Mouse (Mus musculus): ENCODE results near the gene Tfap2c.

The Tfap2c gene

DNA sequence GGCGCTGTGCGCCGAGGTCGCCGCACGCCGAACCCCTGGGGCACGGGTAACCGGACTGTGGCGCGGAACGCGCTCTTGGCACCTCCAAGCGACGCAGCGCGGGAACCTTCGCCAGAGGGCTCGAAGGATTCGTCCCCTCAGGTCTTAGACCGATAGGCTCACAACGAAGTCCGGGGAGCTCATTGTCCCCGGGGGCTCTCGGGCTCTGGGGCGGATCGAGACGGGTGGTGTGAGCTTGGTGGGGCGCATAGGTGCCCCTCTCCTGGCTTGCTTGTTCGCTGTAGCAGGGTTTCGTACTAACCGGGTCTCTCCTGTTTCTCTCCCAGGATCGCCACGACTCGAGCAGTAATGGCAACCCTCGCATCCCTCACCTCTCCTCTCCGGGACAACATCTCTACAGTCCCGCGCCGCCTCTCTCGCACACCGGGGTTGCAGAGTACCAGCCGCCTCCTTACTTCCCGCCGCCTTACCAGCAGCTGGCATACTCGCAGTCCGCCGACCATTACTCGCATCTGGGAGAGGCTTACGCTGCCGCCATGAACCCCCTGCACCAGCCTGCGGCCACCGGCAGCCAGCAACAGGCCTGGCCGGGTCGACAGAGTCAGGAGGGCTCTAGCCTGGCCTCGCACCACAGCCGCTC, 1.8 kb downstream of the Tfap2c start:
- no peak for DNase-seq (ENCODE audit: low read depth in 1 of 2, low spot score in 2 of 2)

DNA sequence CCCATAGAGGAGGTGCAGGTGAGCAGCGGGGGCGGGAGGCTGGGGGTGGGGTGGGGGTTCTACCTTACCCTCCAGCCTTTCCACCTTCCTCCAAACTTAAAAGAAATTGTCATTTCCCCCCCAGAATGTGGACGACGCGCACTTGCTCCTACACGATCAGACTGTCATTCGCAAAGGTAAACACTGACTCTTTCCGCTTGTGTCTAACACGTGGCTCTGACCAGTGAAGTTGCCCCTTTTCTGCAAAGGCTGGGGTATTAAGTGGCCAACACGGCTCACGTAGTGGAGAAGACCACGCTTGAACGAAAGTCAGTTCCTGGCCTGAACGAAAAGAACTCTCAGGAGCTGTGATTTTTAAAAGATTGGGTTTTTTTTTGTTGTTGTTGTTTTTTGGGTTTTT, 2.5 kb downstream of the Tfap2c start:
- no peak for DNase-seq (ENCODE audit: low read depth in 1 of 2, low spot score in 2 of 2)

DNA sequence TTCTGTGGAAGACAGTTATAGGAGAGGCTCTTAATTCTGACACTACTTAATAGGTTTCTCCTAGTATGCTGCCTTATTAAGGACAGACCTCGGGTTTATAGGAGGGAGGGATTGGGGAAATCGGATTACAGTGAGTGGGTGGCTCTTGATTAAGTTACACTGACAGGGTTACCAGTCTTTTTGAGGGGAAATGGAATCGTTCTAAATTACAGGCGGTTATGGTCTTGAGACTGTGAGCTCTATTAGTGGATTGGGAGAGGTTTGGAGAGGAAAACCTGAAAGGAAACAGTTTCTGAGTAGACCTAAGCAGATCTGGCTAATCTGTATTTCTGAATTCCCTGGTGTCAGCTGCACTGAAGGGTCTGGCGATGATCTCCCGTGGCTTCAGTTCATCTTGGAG, 3.3 kb downstream of the Tfap2c start:
- no peak for DNase-seq (ENCODE audit: low read depth in 1 of 2, low spot score in 2 of 2)

DNA sequence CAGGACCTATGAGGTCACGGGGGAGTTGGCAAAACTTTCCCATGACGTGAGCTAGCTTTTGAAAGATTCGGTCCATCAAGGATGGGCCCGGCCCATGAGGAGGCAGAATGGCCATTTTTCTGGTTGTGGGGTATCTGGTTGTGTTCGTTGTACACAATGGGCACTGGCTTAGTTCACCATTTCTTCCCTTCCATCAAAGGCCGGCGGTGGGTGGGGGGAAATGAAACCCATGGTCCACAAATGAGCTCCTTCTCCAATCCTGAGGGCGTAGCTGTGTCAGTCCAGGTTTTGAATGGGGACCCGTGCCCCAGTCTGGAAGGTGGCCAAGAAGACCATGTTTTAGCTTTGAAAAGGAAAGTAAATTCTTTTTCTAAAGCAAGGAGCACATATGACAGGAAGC, 4.8 kb downstream of the Tfap2c start:
- DNase-seq (ENCODE audit: low read depth in 1 of 2, low spot score in 2 of 2): no peak

DNA sequence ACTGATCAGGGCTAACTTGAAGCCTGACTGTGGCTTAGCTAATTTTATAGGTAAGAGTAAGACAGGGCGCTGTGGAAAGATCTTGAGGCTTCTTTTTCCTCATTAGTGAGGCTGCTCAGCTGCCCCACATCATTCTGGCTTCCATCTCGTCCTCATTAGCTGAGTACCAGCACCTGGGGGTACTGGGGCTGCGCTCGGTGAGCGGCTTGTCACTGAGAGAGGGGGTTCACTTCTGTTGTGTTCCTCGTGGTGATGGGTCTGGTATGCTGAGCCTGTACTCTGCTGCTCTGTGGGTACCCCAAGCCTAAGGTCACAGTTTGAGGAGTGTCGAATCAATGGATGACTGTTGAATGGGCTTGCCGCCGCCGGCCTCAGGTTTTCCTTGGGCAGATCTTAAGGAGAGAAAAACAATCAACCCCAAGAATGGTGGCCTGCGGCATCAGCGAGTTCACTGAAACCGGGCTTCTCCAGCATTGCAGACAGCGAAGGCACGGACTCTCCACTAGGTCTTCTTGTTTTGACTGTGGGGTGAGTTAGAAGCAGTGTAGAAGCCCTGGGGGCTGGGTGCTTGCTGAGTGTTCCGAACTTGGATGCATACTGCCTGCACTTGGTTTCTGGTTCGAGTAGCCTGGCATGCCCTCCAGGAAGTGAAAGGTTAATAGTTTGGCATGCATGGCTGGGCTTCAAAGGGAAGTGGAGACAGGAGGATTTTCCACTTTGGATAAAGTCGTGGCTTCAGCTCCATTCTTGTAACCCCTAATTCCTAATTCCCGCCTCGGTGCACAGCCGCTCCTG, 9.5 kb downstream of the Tfap2c start:
- no peak for DNase-seq (ENCODE audit: low read depth in 1 of 2, low spot score in 2 of 2)

DNA sequence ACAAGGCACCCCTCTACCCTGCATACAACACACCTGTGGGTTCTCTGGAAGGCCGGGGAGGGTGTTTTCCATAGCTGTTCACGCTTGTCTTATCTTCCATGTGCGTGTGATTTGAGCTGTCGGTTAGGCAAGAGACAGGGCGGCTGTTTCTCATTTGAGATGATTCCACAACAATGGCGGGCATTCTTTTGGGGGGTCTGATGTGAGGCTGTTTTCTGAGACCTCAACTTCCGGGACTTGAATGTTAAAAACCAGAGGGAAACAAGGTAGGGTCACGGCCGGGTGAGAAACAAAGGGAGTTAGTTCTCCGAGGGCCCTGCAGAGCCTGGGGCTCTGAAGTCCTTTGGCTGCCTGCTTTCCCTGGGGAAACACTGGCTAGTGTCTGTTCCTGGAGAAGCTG, 11.6 kb downstream of the Tfap2c start:
- no peak for DNase-seq (ENCODE audit: low read depth in 1 of 2, low spot score in 2 of 2)

DNA sequence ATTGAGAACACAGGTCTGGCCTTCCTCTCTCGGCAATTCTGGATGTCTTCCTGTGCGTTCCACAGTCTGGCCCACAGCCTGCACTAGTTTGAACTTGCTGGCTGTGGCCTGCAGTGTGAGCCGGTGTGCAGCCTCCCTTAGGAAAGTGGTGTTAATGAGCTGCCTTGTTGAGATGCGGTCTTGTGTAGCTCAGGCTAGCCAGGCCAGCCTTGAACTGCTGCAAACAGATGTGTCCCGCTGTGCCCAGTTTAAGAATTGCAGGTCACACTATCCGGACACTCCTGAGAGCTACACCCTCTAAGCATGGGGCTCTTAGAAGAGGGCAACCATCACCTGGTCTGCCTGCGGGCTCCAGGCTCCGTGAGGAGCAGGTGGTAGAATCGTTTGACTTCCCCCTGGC, 18.4 kb downstream of the Tfap2c start:
- no peak for DNase-seq (ENCODE audit: low read depth in 1 of 2, low spot score in 2 of 2)

DNA sequence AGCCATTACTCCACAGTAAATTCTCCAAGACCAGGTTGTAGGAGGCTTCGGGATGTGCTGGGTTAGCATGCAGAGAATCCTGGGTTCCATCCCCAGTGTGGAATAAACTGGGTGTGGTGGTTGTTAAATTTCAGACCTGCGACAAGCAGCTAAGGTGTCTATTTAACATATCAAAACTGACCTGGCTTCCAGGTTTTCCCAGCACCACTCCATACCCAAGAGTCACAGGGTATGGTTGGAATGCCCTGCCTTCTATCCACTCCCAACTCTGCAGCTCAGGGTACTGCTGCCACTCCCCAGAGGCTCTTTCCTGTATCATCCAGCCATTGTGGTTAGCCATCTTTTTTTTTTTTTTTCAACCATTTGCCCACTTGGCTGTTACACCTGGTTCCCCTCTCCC, 19.1 kb downstream of the Tfap2c start:
- DNase-seq (ENCODE audit: low read depth in 1 of 2, low spot score in 2 of 2): no peak

DNA sequence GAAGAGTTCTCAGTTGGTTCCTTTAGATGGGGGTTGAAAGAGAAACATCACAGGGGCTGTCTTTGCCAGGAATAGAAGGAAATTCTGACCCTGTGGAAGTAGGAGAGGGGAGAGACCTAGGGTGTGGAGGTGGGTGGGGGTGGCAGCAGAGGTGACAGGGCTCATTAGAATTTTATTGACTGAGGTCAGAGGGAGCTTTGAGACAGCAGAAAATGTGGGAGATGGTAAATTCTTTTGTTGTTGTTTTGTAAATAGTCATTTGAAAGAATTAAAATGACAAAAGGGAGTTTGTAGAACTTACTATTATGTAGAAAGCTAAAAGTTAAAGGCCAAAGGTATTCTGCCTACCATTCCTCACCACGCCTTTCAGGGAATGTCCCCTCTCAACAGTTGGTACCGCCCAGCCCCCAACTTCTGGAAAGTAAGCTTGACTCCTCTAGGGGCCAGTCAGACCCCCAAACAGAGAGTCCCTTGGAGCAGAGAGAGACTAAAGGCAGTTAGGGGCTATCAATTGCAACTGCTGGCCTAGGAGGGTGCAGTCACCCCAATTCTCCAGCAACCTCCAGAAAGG, 27.9 kb downstream of the Tfap2c start:
- no peak for DNase-seq (ENCODE audit: low read depth in 1 of 2, low spot score in 2 of 2)

DNA sequence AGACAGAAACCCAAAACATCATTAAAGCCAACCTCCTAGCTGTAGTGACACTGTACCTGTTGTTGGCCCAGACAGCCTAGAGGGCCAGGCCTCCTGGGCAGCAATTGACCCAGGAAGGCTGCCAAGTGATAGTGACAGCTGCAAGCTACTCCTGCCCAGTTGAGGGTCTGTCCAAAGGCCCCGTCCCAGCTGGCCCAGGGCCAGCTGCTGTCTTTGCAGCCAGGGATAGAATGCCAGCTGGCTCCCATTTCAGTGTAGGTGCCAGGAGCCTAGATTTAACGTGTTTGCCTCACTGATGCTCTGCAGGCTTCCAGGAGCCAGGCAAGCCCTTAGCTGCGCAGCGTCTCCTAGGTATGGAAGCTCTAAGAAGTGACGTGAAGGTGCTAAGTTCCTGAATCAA, 29.8 kb downstream of the Tfap2c start:
- DNase-seq (ENCODE audit: low read depth in 1 of 2, low spot score in 2 of 2): no peak

DNA sequence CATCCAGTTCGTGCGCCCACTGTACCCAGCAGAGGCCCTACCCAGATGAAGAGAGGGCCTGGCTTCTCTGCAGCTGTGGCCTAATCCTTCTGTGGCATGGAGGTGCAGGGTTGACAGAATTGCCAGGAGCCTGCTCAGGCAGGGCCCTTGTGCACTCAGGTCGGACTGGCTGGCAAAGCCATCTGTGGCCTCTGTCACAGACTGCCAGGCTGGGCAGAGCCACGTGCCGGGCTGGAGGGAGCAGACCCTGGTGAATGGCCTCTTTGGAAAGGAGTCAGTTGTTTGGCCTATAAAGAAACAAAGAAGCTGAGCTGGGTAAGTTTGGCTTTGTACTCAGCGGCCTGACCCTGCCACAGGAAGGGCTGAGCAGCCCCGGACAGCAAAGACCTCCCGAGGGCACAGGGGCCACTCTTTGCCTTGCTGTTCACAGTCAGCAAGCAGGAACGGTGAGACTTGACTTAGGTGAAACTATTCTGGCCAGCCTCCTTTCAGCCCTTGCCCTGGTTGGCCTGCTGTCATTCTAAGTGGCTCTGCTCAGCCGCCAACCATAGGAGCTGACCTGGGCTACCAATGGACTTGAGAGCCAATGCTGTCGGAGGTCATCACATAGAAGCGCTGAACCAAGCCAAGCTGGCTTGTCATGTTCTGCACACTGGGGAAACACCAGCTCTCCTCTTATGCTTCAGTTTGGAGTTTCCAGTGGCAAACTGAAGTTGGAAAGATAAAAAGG, 31.3 kb downstream of the Tfap2c start:
- DNase-seq (ENCODE audit: low read depth in 1 of 2, low spot score in 2 of 2): no peak

DNA sequence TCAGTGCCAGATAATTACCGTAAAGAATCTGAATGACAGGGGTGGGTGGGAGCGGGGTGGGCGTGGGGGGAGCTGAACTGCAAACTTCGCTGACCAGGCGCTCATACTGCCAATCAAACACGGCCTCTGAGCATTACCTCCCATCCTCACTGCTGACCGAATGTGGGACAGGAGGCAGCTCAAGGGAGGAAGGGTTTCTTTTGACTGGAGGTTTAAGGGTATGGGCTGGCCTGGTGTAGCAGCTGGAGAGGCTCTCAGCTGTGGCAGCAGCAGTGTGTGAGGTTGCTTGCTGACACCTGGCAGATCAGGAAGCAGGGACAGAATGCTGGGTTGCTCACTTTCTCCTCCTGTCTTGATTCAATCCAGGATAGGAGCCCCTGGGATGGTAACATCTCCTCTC, 33.9 kb downstream of the Tfap2c start:
- DNase-seq (ENCODE audit: low read depth in 1 of 2, low spot score in 2 of 2): no peak

DNA sequence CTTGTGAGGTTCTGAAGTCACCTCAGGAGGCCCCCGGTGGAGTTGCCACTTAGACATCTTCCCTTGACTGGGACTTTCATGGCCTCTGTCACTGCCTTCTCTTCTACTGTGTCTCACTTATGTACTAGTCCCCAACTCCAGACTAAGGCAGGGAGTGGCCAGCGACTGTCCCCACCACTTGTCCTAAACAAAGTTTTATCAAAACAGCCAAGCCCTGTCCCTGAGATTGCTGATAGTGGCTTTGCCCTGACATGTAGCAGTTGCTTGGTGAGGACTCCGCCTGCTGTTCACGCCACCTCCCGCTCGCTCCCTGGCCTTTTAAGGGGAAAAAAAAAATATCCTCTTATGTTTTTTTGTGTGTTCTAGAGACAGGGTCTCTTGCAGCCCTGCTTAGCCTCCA, 35.9 kb downstream of the Tfap2c start:
- no peak for DNase-seq (ENCODE audit: low read depth in 1 of 2, low spot score in 2 of 2)

DNA sequence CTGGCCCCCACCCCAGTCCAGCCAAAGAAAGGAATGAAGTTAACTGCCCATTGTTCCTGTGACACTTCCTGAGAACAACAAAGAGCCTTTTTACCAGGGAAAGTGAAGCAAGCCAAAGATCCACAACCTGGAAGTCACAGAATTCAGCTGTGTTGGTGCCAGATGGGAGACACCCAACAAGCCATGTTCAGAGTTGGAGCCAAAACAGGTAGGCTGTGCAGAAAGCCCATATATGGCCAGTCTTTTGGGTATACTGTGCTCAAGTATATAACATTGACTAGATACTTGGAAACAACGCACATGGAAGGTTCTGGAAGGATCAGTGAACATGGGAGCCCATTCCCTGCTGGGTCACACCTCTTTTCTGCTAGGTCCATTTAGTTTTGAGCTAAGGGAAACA, 39.7 kb downstream of the Tfap2c start:
- DNase-seq (ENCODE audit: low read depth in 1 of 2, low spot score in 2 of 2): no peak

DNA sequence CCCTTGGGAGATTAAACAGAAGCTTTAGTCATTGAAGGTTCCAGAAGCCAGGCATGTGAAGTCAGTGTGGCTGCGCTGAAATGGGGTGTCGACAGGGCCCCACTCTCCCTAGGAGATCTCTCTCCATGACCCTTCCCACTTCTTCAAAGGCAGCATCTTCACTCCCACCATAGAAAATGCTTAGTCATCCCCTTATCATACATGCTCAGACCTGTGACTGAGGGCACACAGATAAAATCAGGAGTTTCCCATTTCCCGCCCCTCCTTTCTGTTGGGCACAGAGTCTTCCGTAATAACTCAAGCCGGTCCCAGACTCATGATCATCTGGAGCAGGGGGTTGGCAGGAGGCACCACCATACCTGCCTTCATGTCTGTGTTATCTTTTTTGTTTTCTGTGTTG, 41.4 kb downstream of the Tfap2c start:
- no peak for DNase-seq (ENCODE audit: low read depth in 1 of 2, low spot score in 2 of 2)

DNA sequence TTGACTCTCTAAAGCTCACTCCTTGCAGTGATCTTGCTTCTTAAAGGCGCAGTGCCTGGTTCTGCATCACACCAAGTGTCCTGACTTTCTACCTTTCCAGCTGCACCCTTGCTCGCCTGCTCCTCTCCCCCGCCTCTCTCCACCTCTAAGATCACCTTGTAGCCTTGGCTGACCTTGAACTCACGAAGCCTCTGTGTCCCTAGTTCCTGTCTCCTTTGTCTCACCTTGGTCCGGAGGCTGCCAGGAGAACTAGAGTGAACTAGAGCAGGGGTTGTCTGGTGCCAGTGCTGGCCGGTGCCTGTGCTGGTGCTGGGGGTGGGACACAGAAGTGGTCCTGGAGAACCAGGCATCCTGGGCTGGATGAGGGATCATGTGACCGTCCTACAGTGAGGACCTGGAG, 44.9 kb downstream of the Tfap2c start:
- no peak for DNase-seq (ENCODE audit: low read depth in 1 of 2, low spot score in 2 of 2)

DNA sequence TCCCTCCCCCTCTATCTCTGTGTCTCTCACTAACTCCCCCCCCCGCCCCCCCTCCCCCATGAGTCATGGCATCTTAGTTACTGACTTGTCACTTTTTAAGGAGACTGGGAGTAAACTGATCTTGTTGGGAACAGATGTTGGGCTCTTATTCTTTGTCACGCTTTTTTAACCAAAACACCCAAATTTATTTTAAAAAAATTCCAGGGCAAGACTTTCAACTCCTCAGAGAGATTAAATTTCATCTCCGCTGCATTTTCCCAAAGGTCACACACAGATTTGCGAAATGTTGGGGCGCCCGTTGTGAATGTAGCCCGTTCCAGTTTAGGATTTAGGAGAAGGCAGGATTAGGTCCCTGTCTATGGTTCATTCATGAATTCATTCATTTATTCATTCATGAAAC, 47.7 kb downstream of the Tfap2c start:
- no peak for DNase-seq (ENCODE audit: low read depth in 1 of 2, low spot score in 2 of 2)

DNA sequence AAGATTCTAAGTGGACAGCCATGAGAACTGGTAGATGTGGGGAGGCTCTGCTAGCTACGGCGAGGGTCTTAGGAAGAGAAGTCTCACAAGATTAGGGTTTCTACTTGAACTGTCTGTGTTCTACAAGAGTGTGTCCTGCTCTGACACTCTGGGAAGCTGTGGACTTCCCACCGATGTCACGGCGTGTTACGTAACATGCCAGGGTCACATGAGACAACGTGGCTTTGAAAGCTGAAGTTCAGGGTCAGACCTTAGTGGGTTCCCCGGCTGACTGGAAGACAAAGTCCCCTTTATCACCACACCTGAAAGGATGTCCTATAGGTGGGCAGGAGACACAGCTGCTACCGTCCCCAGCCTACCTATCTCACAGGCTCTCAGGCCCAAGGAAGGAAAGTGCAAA, 48.5 kb downstream of the Tfap2c start:
- no peak for DNase-seq (ENCODE audit: low read depth in 1 of 2, low spot score in 2 of 2)

DNA sequence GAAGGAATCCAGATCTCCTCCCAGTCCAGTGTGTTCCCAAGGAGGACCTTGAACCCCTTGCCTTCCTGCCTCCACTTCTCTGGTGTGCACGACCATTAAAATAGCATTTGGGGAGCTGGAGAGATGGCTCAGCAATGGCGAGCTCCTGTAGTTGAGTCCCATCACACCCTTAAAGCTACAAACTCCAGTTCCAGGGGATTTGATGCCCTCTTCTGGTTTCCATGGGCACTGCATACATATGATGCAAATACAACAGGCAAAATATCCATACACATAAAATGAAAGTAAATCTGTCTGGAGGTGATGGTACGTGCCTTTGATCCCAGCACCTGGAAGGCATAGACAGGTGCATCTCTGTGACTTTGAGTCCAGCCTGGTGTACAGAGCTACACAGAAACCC, 55.2 kb downstream of the Tfap2c start:
- no peak for DNase-seq (ENCODE audit: low read depth in 1 of 2, low spot score in 2 of 2)

DNA sequence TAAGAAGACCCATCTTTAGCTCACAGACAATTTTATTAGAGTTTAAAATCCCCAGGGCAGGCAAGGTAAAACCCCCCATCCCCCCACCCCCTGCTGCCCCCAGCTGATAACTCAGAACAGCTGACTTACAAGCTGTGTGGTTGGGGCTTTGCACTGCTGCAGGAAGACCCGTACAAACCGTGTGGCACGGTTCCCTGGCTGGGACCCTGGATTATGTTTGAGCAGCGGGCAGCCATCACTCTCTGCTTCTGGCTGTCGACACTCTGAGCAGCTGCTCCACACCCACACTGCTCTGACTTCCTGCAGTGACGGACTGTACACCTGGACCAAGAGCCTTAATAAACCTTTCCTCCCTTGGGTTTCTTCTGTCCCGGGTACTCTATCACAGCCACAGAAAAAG, 56.2 kb downstream of the Tfap2c start:
- DNase-seq (ENCODE audit: low read depth in 1 of 2, low spot score in 2 of 2): no peak

DNA sequence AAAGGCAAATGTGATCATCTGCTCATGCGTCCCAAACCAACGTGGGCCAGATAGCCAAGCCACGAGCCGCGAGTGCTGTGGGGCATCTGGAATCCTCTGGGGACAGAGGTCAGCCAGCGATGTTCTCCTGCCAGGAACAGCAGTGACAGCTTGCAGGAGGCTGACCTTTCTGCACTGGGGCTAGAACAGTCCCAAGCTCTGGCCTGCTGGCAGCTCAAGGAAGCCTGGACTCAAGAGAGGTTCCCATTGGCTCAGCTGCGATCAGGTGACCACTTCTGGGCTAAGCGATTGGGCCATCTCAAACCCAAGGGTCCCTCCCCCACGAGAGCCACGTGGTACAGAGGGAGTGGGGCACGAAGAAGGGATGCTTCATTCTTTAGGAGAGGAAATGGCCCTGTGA, 58.3 kb downstream of the Tfap2c start:
- no peak for DNase-seq (ENCODE audit: low read depth in 1 of 2, low spot score in 2 of 2)
